Mouse (Mus musculus) testis, adult 2 months (tissue): ENCODE results near the gene Otos.

Source experiments
- CTCF ChIP-seq: fragments of 200-500 bp; IDR thresholded peaks from 2 replicates; pipeline ENCODE4 v1.5.1; 2012; ENCODE audit warnings: low read depth, mild to moderate bottlenecking, inconsistent platforms, low read length, moderate library complexity; ENCODE audit not compliant: control insufficient read depth, insufficient read depth, insufficient replicate concordance
- POLR2A ChIP-seq: fragments of 200-500 bp; IDR thresholded peaks from 2 replicates; pipeline ENCODE4 v1.6.1; 2012; ENCODE audit warnings: low read depth, mild to moderate bottlenecking, inconsistent platforms, low read length, moderate library complexity; ENCODE audit not compliant: control insufficient read depth

- no peak for TF ChIP-seq CTCF
- TF ChIP-seq POLR2A = no peak
Measured at GRCm38 (mm10) chr1:92646111-92646510, 2.5 kb downstream of the Otos start.
